Mouse (Mus musculus): ENCODE data around the gene Osbpl3. TPM values are rescaled to one million over a fixed set of nuclear protein-coding genes. Genes with fewer than 3 reads are reported as not detected.
"Not testable (repeated sequence)": the region's sequence is repeated elsewhere in the genome, so short reads cannot be mapped to it uniquely, and the experiment has no call there.

The Osbpl3 gene
- total RNA-seq, 2 experiments from 2014 or later: 39.2 to 44.0 TPM

GRCm38 (mm10) chr6:50452220-50452619 is 3.8 kb downstream of the Osbpl3 start:
- DNase-seq: no peak

GRCm38 (mm10) chr6:50445616-50446015 is 10.4 kb downstream of the Osbpl3 start:
- DNase-seq: no peak

- no peak for DNase-seq
Measured at GRCm38 (mm10) chr6:50440966-50441862, 14.8 kb downstream of the Osbpl3 start.

- no peak for DNase-seq
Measured at GRCm38 (mm10) chr6:50440197-50440596, 15.8 kb downstream of the Osbpl3 start.

GRCm38 (mm10) chr6:50438900-50439299 is 17.1 kb downstream of the Osbpl3 start:
- DNase-seq: not testable (repeated sequence)

- DNase-seq: no peak
Measured at GRCm38 (mm10) chr6:50437815-50438214, 18.2 kb downstream of the Osbpl3 start.

GRCm38 (mm10) chr6:50436661-50437060 is 19.3 kb downstream of the Osbpl3 start:
- DNase-seq: no peak

GRCm38 (mm10) chr6:50432491-50432890 is 23.5 kb downstream of the Osbpl3 start:
- no peak for DNase-seq

- no peak for DNase-seq
Measured at GRCm38 (mm10) chr6:50429299-50429698, 26.7 kb downstream of the Osbpl3 start.

- no peak for DNase-seq
Measured at GRCm38 (mm10) chr6:50427051-50427732, 28.8 kb downstream of the Osbpl3 start.

GRCm38 (mm10) chr6:50426571-50426970 is 29.4 kb downstream of the Osbpl3 start:
- DNase-seq: no peak

- DNase-seq: no peak
Measured at GRCm38 (mm10) chr6:50424271-50424670, 31.7 kb downstream of the Osbpl3 start.

- DNase-seq: no peak
Measured at GRCm38 (mm10) chr6:50420413-50420812, 35.6 kb downstream of the Osbpl3 start.

GRCm38 (mm10) chr6:50419518-50420290 is 36.3 kb downstream of the Osbpl3 start:
- no peak for DNase-seq

- no peak for DNase-seq
Measured at GRCm38 (mm10) chr6:50418951-50419350, 37.0 kb downstream of the Osbpl3 start.

- DNase-seq: no peak
Measured at GRCm38 (mm10) chr6:50416854-50417253, 39.1 kb downstream of the Osbpl3 start.

GRCm38 (mm10) chr6:50415431-50415830 is 40.6 kb downstream of the Osbpl3 start:
- DNase-seq: no peak

- DNase-seq: peak; percentile 33
Measured at GRCm38 (mm10) chr6:50414547-50414946, 41.5 kb downstream of the Osbpl3 start.

GRCm38 (mm10) chr6:50413381-50413780 is 42.6 kb downstream of the Osbpl3 start:
- no peak for DNase-seq

- peak; percentile 14 for DNase-seq
Measured at GRCm38 (mm10) chr6:50412174-50412573, 43.8 kb downstream of the Osbpl3 start.

GRCm38 (mm10) chr6:50404698-50405097 is 51.3 kb downstream of the Osbpl3 start:
- DNase-seq: peak; percentile 69

- DNase-seq: no peak
Measured at GRCm38 (mm10) chr6:50403524-50403923, 52.5 kb downstream of the Osbpl3 start.

GRCm38 (mm10) chr6:50402872-50403271 is 53.1 kb downstream of the Osbpl3 start:
- no peak for DNase-seq

All from heart, postnatal 4 days (tissue).